ENCODE assay signal across 8 mouse cellular contexts in genomic region chr10:80399191-80399972, GRCm38 (mm10). TPM values are rescaled to one million over a fixed set of nuclear protein-coding genes. Genes with fewer than 3 reads are reported as not detected.
DNase-seq lines count a peak whose midpoint lies in the region; ATAC-seq lines count a peak whose summit lies in the region.

Gene Mbd3 (minus strand): TSS chr10:80399550.

- H3K36me3 ChIP-seq in hindbrain, embryonic 14.5 days (replicated peaks; ENCODE audit: control insufficient read depth, insufficient read depth): peaks cover 56% of the 10 kb centered on the region

- peak within 1 kb of the TSS; percentile 91 for H3K9ac ChIP-seq in hindbrain, embryonic 14.5 days

- peak within 1 kb of the TSS; percentile 99 for H3K27ac ChIP-seq in hindbrain, embryonic 14.5 days

- H3K4me1 ChIP-seq in hindbrain, embryonic 14.5 days (replicated peaks; ENCODE audit: control insufficient read depth, insufficient read depth, low read length): peaks cover 24% of the 10 kb centered on the region

- ATAC-seq in hindbrain, embryonic 14.5 days (ENCODE audit: low FRiP score): peak; percentile 96

- DNase-seq in R1 (ENCODE audit: low read depth, low spot score): peak; percentile 100
- DNase-seq in cerebellum, postnatal 25 days: peak; percentile 99 to 100
- peak; percentile 96 to 97 for DNase-seq in frontal cortex, postnatal 25 days (ENCODE audit: low spot score in 2 of 2)
- peak; percentile 97 for DNase-seq in hindbrain, embryonic 14.5 days (ENCODE audit: low spot score)
- DNase-seq in layer of hippocampus, postnatal 36 days: peak; percentile 100
- DNase-seq in lung, postnatal 36 days: peak; percentile 100
- DNase-seq in retina, postnatal 1 day: peak; percentile 100
- peak; percentile 92 to 99 for DNase-seq in urinary bladder, adult 18-20 months (ENCODE audit: low spot score in 2 of 2)

- peak within 1 kb of the TSS; percentile 64 for H3K4me2 ChIP-seq in hindbrain, embryonic 14.5 days (replicated peaks)

- under 1% methylated on average over 73 of the region's 82 CpGs for WGBS in hindbrain, embryonic 14.5 days

- H3K27me3 ChIP-seq in hindbrain, embryonic 14.5 days (ENCODE audit: control insufficient read depth, insufficient read depth, low read length): no peaks in the 10 kb centered on the region

- H3K9me3 ChIP-seq in hindbrain, embryonic 14.5 days (ENCODE audit: control insufficient read depth, low read length): no peaks in the 10 kb centered on the region

- H3K4me3 ChIP-seq in hindbrain, embryonic 14.5 days (replicated peaks; ENCODE audit: low read length): peak within 1 kb of the TSS; percentile 80

RNA-seq across cellular contexts. Expression of gene Mbd3, which starts in this region (rescaled TPM):
- polyA plus RNA-seq in hindbrain, embryonic 14.5 days (2014; fragmentation: Nextera tagmentation; extraction: Ambion mirVana): 152 and 161 TPM in 2 replicates
- 100 to 1,000 TPM; 148 to 156 TPM for total RNA-seq in layer of hippocampus, postnatal 36 days (2021)

Comparison
In these comparisons a context has a peak if more than half of its experiments do, and no peak if none do; other contexts are left out.
1. Peak in every context shown above with its lines: DNase-seq, ATAC-seq, H3K4me3 ChIP-seq and H3K27ac ChIP-seq.